Mouse (Mus musculus) limb, embryonic 14.5 days (tissue): ENCODE results near the gene Slc22a14. TPM values are rescaled to one million over a fixed set of nuclear protein-coding genes. Genes with fewer than 3 reads are reported as not detected.

Experiments
- ATAC-seq: fragments of 200-750 bp; cut with Nextera tagmentation; 2 replicates; pipeline ENCODE4 v1.8.0; 2017; ENCODE audit warnings: low read depth, moderate number of reproducible peaks, moderate TSS enrichment; ENCODE audit not compliant: low FRiP score
- DNase-seq: peaks from one replicate; pipeline ENCODE4 v3.0.0-alpha.2; 2015; ENCODE audit warnings: low spot score
- H3K27ac ChIP-seq: fragments of 300-500 bp; sonication (generic); replicated peaks from 2 replicates; pipeline ENCODE4 v1.5.1; 2014; ENCODE audit warnings: low read depth, mild to moderate bottlenecking, low read length, moderate library complexity, mixed read lengths
- H3K27me3 ChIP-seq: fragments of 300-500 bp; sonication (generic); 2 replicates; pipeline ENCODE4 v1.6.1; 2014; ENCODE audit warnings: low read length, mixed read lengths; ENCODE audit not compliant: control insufficient read depth, insufficient read depth
- H3K36me3 ChIP-seq: fragments of 300-500 bp; sonication (generic); 2 replicates; pipeline ENCODE4 v1.6.1; 2014; ENCODE audit warnings: mild to moderate bottlenecking, low read length, moderate library complexity, mixed read lengths; ENCODE audit not compliant: control insufficient read depth, insufficient read depth
- H3K4me1 ChIP-seq: fragments of 300-500 bp; sonication (generic); 2 replicates; pipeline ENCODE4 v1.6.1; 2014; ENCODE audit warnings: antibody characterized with exemption, low read length, mixed read lengths; ENCODE audit not compliant: control insufficient read depth, insufficient read depth
- H3K4me2 ChIP-seq: fragments of 300-500 bp; sonication (generic); replicated peaks from 2 replicates; pipeline ENCODE4 v1.6.1; 2014; ENCODE audit warnings: low read depth, mild to moderate bottlenecking, low read length, moderate library complexity; ENCODE audit not compliant: severe bottlenecking
- H3K4me3 ChIP-seq: fragments of 300-500 bp; sonication (generic); replicated peaks from 2 replicates; pipeline ENCODE4 v1.5.1; 2014; ENCODE audit warnings: low read length
- H3K9ac ChIP-seq: fragments of 300-500 bp; sonication (generic); 2 replicates; pipeline ENCODE4 v1.6.1; 2014; ENCODE audit warnings: mild to moderate bottlenecking, low read depth, low read length, moderate library complexity; ENCODE audit not compliant: severe bottlenecking
- H3K9me3 ChIP-seq: fragments of 300-500 bp; sonication (generic); 2 replicates; pipeline ENCODE4 v1.6.1; 2016; ENCODE audit warnings: low read length; ENCODE audit not compliant: control insufficient read depth
- POLR2A ChIP-seq: fragments of 200-500 bp; IDR thresholded peaks from 2 replicates; pipeline ENCODE4 v1.8.0; 2012; ENCODE audit warnings: inconsistent platforms, mild to moderate bottlenecking, moderate library complexity, borderline replicate concordance; ENCODE audit not compliant: insufficient read depth, insufficient read length; ENCODE audit errors: extremely low read depth
- WGBS: fragments of 180-500 bp; shearing (Covaris S2); extraction: QIAGEN DNeasy Blood & Tissue Kit; methylation state at CpG from one replicate; pipeline ENCODE4 v1.1.7; 2014; 5-methylcytosine and 5-hydroxymethylcytosine counted together
- polyA plus RNA-seq, 2 experiments: library from polyadenylated mRNA; depleted of rRNA in 1 of 2; stranded (reverse) in 1 of 2; unstranded in 1 of 2; fragments of >200 nt; fragmentation: Nextera tagmentation in 1 of 2; extraction: Ambion mirVana in 1 of 2; gene quantifications; 2 replicates each; pipeline versions ENCODE4 v1.2.1 to v1.2.3; 2012 to 2014

The Slc22a14 gene
- polyA plus RNA-seq, 2 experiments: 0.17 to 0.19 TPM

GRCm38 (mm10) chr9:119156278-119157201, 208.8 kb downstream of the Slc22a14 start, which contains the start of gene Acaa1b:
Gene Acaa1b (minus strand): TSS chr9:119157093.
- TF ChIP-seq POLR2A: no peak
- peak within 1 kb of the TSS; percentile 38; the same call in 1 of the 2 replicates for H3K9ac ChIP-seq

GRCm38 (mm10) chr9:119155826-119156225, 209.5 kb downstream of the Slc22a14 start:
- H3K27ac ChIP-seq: no peak overlapping the region
- no peak overlapping the region for H3K4me3 ChIP-seq
- H3K27me3 ChIP-seq: no peaks in the 10 kb centered on the region; the same call in 1 of the 2 replicates
- no peak overlapping the region for H3K9ac ChIP-seq
- no peaks in the 10 kb centered on the region for H3K36me3 ChIP-seq
- DNase-seq: no peak
- H3K9me3 ChIP-seq: no peaks in the 10 kb centered on the region
- no peak for ATAC-seq
- 0 out of 2 replicates have a peak overlapping the region, but pooled peaks have one; percentile 58 for H3K4me2 ChIP-seq
- no peak for TF ChIP-seq POLR2A
- no peaks in the 10 kb centered on the region; the same call in 1 of the 2 replicates for H3K4me1 ChIP-seq
- WGBS: 51% methylated on average over 7 of the region's 7 CpGs

More at GRCm38 (mm10) chr9:119156278-119157201, 208.8 kb downstream of the Slc22a14 start, which contains the start of gene Acaa1b:
- Histone ChIP-seq H3K4me2 (peak within 1 kb of the TSS; percentile 58), H3K27me3 (no peaks in the 10 kb centered on the region; the same call in 1 of the 2 replicates), H3K4me1 (no peaks in the 10 kb centered on the region; the same call in 1 of the 2 replicates), H3K27ac (no peak within 1 kb of the TSS), H3K36me3 (no peaks in the 10 kb centered on the region), H3K4me3 (peak within 1 kb of the TSS; percentile 45), H3K9me3 (no peaks in the 10 kb centered on the region)
- peak; percentile 87 for ATAC-seq
- DNase-seq: peak; percentile 81
- WGBS: 5% methylated on average over 59 of the region's 65 CpGs

GRCm38 (mm10) chr9:119155416-119155815, 209.9 kb downstream of the Slc22a14 start:
- no peaks in the 10 kb centered on the region for H3K36me3 ChIP-seq
- no peak overlapping the region for H3K4me3 ChIP-seq
- H3K27ac ChIP-seq: no peak overlapping the region
- ATAC-seq: no peak
- H3K9ac ChIP-seq: no peak overlapping the region
- WGBS: 74% methylated on average over 8 of the region's 8 CpGs
- H3K4me2 ChIP-seq: no peak overlapping the region
- TF ChIP-seq POLR2A: no peak
- H3K27me3 ChIP-seq: no peaks in the 10 kb centered on the region; the same call in 1 of the 2 replicates
- no peak for DNase-seq
- no peaks in the 10 kb centered on the region for H3K9me3 ChIP-seq
- H3K4me1 ChIP-seq: no peaks in the 10 kb centered on the region; the same call in 1 of the 2 replicates

GRCm38 (mm10) chr9:119151751-119152150, 213.6 kb downstream of the Slc22a14 start:
- Histone ChIP-seq H3K4me3 (no peak overlapping the region), H3K4me2 (no peak overlapping the region), H3K4me1 (no peaks in the 10 kb centered on the region; the same call in 1 of the 2 replicates), H3K9me3 (no peaks in the 10 kb centered on the region), H3K36me3 (no peaks in the 10 kb centered on the region), H3K27me3 (no peaks in the 10 kb centered on the region; the same call in 1 of the 2 replicates), H3K27ac (no peak overlapping the region), H3K9ac (no peak overlapping the region)
- DNase-seq: no peak
- TF ChIP-seq POLR2A: no peak
- no peak for ATAC-seq
- WGBS: 62% methylated on average over 2 of the region's 2 CpGs

GRCm38 (mm10) chr9:119149601-119150000, 215.8 kb downstream of the Slc22a14 start:
- Histone ChIP-seq H3K4me3 (no peak overlapping the region), H3K27ac (no peak overlapping the region), H3K9me3 (no peaks in the 10 kb centered on the region), H3K4me1 (no peaks in the 10 kb centered on the region), H3K4me2 (no peak overlapping the region), H3K36me3 (no peaks in the 10 kb centered on the region), H3K27me3 (no peaks in the 10 kb centered on the region), H3K9ac (no peak overlapping the region)
- ATAC-seq: no peak
- no peak for TF ChIP-seq POLR2A
- DNase-seq: peak; percentile 72
- 16% methylated on average over 5 of the region's 5 CpGs for WGBS
